Mouse (Mus musculus) CH12.LX (cell line): ENCODE measurements around the gene Srgap2. TPM values are rescaled to one million over a fixed set of nuclear protein-coding genes. Genes with fewer than 3 reads are reported as not detected.

Experiments used
- DNase-seq: peaks from one replicate; pipeline ENCODE4 v3.0.0-alpha.2; 2013; ENCODE audit errors: extremely low read depth
- H3K27ac ChIP-seq: 2 replicates; pipeline ENCODE4 v1.5.1; 2012; ENCODE audit warnings: low read depth, mild to moderate bottlenecking, control low read depth, moderate library complexity; ENCODE audit not compliant: insufficient read depth
- H3K27me3 ChIP-seq: replicated peaks from 2 replicates; pipeline ENCODE3; 2012; ENCODE audit warnings: inconsistent platforms
- H3K36me3 ChIP-seq, 2 experiments: replicated peaks in 1 of 2; 2 replicates each; pipeline versions ENCODE3 to v1.6.1; 2012; ENCODE audit warnings: inconsistent platforms in 1 of 2, low read length in 1 of 2, mild to moderate bottlenecking in 1 of 2, mixed read lengths in 1 of 2, moderate library complexity in 1 of 2; ENCODE audit not compliant: control insufficient read depth in 1 of 2, insufficient read depth in 1 of 2
- H3K4me1 ChIP-seq, 2 experiments: 2 replicates each; pipeline ENCODE4 v1.6.1; 2012; ENCODE audit warnings: inconsistent platforms in 1 of 2, moderate library complexity in 1 of 2; ENCODE audit not compliant: insufficient read depth in 2 of 2, control insufficient read depth in 1 of 2
- H3K4me2 ChIP-seq: 2 replicates; pipeline ENCODE4 v1.6.1; 2012; ENCODE audit warnings: low read depth, mild to moderate bottlenecking, control low read depth; ENCODE audit not compliant: poor library complexity, insufficient read depth, severe bottlenecking
- H3K4me3 ChIP-seq, 3 experiments: fragments of 150-350 bp in 1 of 3; sonication (generic) in 1 of 3; replicated peaks in 1 of 3; 2 replicates each; pipeline versions ENCODE3 to v1.5.1; 2011 to 2012; ENCODE audit warnings: low read depth in 2 of 3, low read length in 2 of 3, mild to moderate bottlenecking in 2 of 3, moderate library complexity in 2 of 3, control low read depth in 1 of 3, improper control_type of control experiment in 1 of 3, inconsistent platforms in 1 of 3, mixed read lengths in 1 of 3; ENCODE audit not compliant: poor library complexity in 1 of 3
- H3K79me2 ChIP-seq: replicated peaks from 2 replicates; pipeline ENCODE4 v1.6.1; 2012; ENCODE audit warnings: mild to moderate bottlenecking, moderate library complexity; ENCODE audit not compliant: control insufficient read depth, poor library complexity, insufficient read depth, severe bottlenecking; ENCODE audit errors: extremely low read depth
- H3K9ac ChIP-seq: 2 replicates; pipeline ENCODE4 v1.6.1; 2012; ENCODE audit warnings: low read depth, mild to moderate bottlenecking, control low read depth, moderate library complexity; ENCODE audit not compliant: insufficient read depth
- H3K9me3 ChIP-seq: replicated peaks from 2 replicates; pipeline ENCODE3; 2012; ENCODE audit warnings: low read length, inconsistent platforms, mixed read lengths
- CHD1 ChIP-seq: IDR thresholded peaks from 2 replicates; pipeline ENCODE4 v1.6.1; 2012; ENCODE audit warnings: low read depth, low read length, improper control_type of control experiment, inconsistent platforms
- E2F4 ChIP-seq: IDR thresholded peaks from 2 replicates; pipeline ENCODE4 v1.6.1; 2011; ENCODE audit warnings: low read depth, low read length, improper control_type of control experiment; ENCODE audit not compliant: insufficient replicate concordance
- IRF4 ChIP-seq: IDR thresholded peaks from 2 replicates; pipeline ENCODE4 v1.6.1; 2014; ENCODE audit warnings: low read depth, mild to moderate bottlenecking, inconsistent platforms, low read length, improper control_type of control experiment
- JUN ChIP-seq: IDR thresholded peaks from 2 replicates; pipeline ENCODE4 v1.6.1; 2011; ENCODE audit warnings: low read depth, mild to moderate bottlenecking, low read length, improper control_type of control experiment, moderate library complexity; ENCODE audit not compliant: insufficient read depth
- JUND ChIP-seq: conservative IDR thresholded peaks from 2 replicates; pipeline ENCODE4 v1.6.1; 2011; ENCODE audit warnings: low read depth, low read length, improper control_type of control experiment
- MAFK ChIP-seq: IDR thresholded peaks from 2 replicates; pipeline ENCODE4 v1.6.1; 2011; ENCODE audit warnings: low read length, improper control_type of control experiment; ENCODE audit not compliant: insufficient replicate concordance
- MAX ChIP-seq: IDR thresholded peaks from 2 replicates; pipeline ENCODE4 v1.6.1; 2011; ENCODE audit warnings: low read length, improper control_type of control experiment
- MAZ ChIP-seq: IDR thresholded peaks from 2 replicates; pipeline ENCODE4 v1.6.1; 2012; ENCODE audit warnings: low read depth, mild to moderate bottlenecking, inconsistent platforms, low read length, improper control_type of control experiment, moderate library complexity
- MEF2A ChIP-seq: IDR thresholded peaks from 2 replicates; pipeline ENCODE4 v1.6.1; 2014; ENCODE audit warnings: low read depth, mild to moderate bottlenecking, inconsistent platforms, low read length, improper control_type of control experiment, borderline replicate concordance
- MXI1 ChIP-seq: IDR thresholded peaks from 2 replicates; pipeline ENCODE4 v1.6.1; 2011; ENCODE audit warnings: mild to moderate bottlenecking, low read depth, low read length, improper control_type of control experiment
- POLR2AphosphoS2 ChIP-seq: IDR thresholded peaks from 2 replicates; pipeline ENCODE4 v1.6.1; 2011; ENCODE audit warnings: low read depth, low read length, improper control_type of control experiment
- RAD21 ChIP-seq: IDR thresholded peaks from 2 replicates; pipeline ENCODE4 v1.6.1; 2011; ENCODE audit warnings: low read depth, mild to moderate bottlenecking, low read length, improper control_type of control experiment, moderate library complexity
- SMC3 ChIP-seq: IDR thresholded peaks from 2 replicates; pipeline ENCODE4 v1.6.1; 2011; ENCODE audit warnings: low read depth, low read length, improper control_type of control experiment
- UBTF ChIP-seq: IDR thresholded peaks from 2 replicates; pipeline ENCODE4 v1.6.1; 2012; ENCODE audit warnings: low read depth, mild to moderate bottlenecking, inconsistent platforms, low read length, improper control_type of control experiment, moderate library complexity
- USF1 ChIP-seq: IDR thresholded peaks from 2 replicates; pipeline ENCODE4 v1.6.1; 2014; ENCODE audit warnings: low read depth, mild to moderate bottlenecking, inconsistent platforms, low read length, improper control_type of control experiment
- USF2 ChIP-seq: conservative IDR thresholded peaks from 2 replicates; pipeline ENCODE4 v1.6.1; 2011; ENCODE audit warnings: low read depth, low read length, improper control_type of control experiment
- ZNF384 ChIP-seq: IDR thresholded peaks from 2 replicates; pipeline ENCODE4 v1.6.1; 2012; ENCODE audit warnings: low read depth, low read length, improper control_type of control experiment, inconsistent platforms
- dilution Hi-C: fragments of 300-500 bp; cut with MboI; formaldehyde crosslinking; loops from 2 replicates; pipeline ENCODE4 v1.14.3; 2020; ENCODE audit warnings: low sequenced_read_pairs; ENCODE audit not compliant: extremely low pct_unique_long_range_greater_than_20kb, extremely low pct_ligation_motif_present
- in situ Hi-C: fragments of 300-500 bp; cut with MboI; formaldehyde crosslinking; loops from 3 replicates; pipeline ENCODE4 v1.14.3; 2019; ENCODE audit warnings: low sequenced_read_pairs, low pct_ligation_motif_present, low pct_unique_long_range_greater_than_20kb, mixed read lengths
- polyA plus RNA-seq: library from polyadenylated mRNA; unstranded; fragments of >175 nt; gene quantifications from 2 replicates; pipeline ENCODE4 v1.2.1, GENCODE M21; 2012; ENCODE audit warnings: low read depth; ENCODE audit not compliant: insufficient read length
- total RNA-seq, 2 experiments: library from RNA; depleted of rRNA; stranded (reverse); fragments of 300-350 nt in 1 of 2; fragments of >200 nt in 1 of 2; gene quantifications; 2 replicates each; pipeline ENCODE4 v1.2.3; 2012 to 2014

Srgap2 gene
- total and polyA plus RNA-seq, 3 experiments: 9.7 to 28.1 (median 26.8) TPM

- Histone ChIP-seq H3K4me3 (no peak overlapping the region), H3K27ac (no peak overlapping the region), H3K9me3 (no peaks in the 10 kb centered on the region), H3K27me3 (no peaks in the 10 kb centered on the region), H3K4me1 (peaks cover 0 to 3% of the 10 kb centered on the region in 2 experiments; a peak in 2 of 4 replicates), H3K9ac (no peak overlapping the region), H3K4me2 (no peak overlapping the region), H3K79me2 (peaks cover 7% of the 10 kb centered on the region; the same call in 1 of the 2 replicates)
- DNase-seq: no peak
- dilution Hi-C loops (no loop called here), in situ Hi-C loops (no loop called here)
- no peak for TF ChIP-seq E2F4
- TF ChIP-seq UBTF: no peak
- TF ChIP-seq ZNF384: no peak
- TF ChIP-seq USF1: no peak
- no peak for TF ChIP-seq POLR2AphosphoS2
- no peak for TF ChIP-seq MAX
- TF ChIP-seq USF2: no peak
- TF ChIP-seq IRF4: no peak
- TF ChIP-seq RAD21: no peak
- no peak for TF ChIP-seq MAZ
- TF ChIP-seq MEF2A: no peak
- TF ChIP-seq, all 38 proteins: peak for 0
- peaks cover 5 to 10% of the 10 kb centered on the region in 2 experiments for H3K36me3 ChIP-seq
Observed at GRCm38 (mm10) chr1:131455355-131455890, 71.7 kb downstream of the Srgap2 start.

- no peaks in the 10 kb centered on the region for H3K27me3 ChIP-seq
- H3K4me1 ChIP-seq: peaks cover 0 to 3% of the 10 kb centered on the region in 2 experiments; a peak in 2 of 4 replicates
- dilution Hi-C loops: no loop called here
- no peak for TF ChIP-seq MAX
- TF ChIP-seq IRF4: no peak
- TF ChIP-seq MAFK: no peak
- TF ChIP-seq JUND: no peak
- no peak for TF ChIP-seq JUN
- TF ChIP-seq CHD1: no peak
- TF ChIP-seq MXI1: no peak
- no peak for TF ChIP-seq SMC3
- H3K27ac ChIP-seq: no peak overlapping the region
- H3K4me2 ChIP-seq: no peak overlapping the region
- no peak overlapping the region for H3K9ac ChIP-seq
- peaks cover 3% of the 10 kb centered on the region; the same call in 1 of the 2 replicates for H3K79me2 ChIP-seq
- no peaks in the 10 kb centered on the region for H3K9me3 ChIP-seq
- H3K4me3 ChIP-seq: no peak overlapping the region
- DNase-seq: no peak
- peaks cover 5 to 11% of the 10 kb centered on the region in 2 experiments for H3K36me3 ChIP-seq
- in situ Hi-C loops: no loop called here
Observed at GRCm38 (mm10) chr1:131454386-131454785, 72.8 kb downstream of the Srgap2 start.
